Mouse (Mus musculus): ENCODE data around the gene Trim17. TPM values are rescaled to one million over a fixed set of nuclear protein-coding genes. Genes with fewer than 3 reads are reported as not detected.

The Trim17 gene
- polyA plus RNA-seq, 1 experiment, result 2.5 TPM

GRCm38 (mm10) chr11:58991911-58992310 lies 37.4 kb downstream of the Trim17 start:
- no peak for TF ChIP-seq GATA1 (IDR thresholded peaks at IDR 0.05; ENCODE audit: low read length)

- TF ChIP-seq GATA1 (IDR thresholded peaks at IDR 0.05; ENCODE audit: low read length), result peak; percentile 63
Measured at GRCm38 (mm10) chr11:58993091-58993670, 38.7 kb downstream of the Trim17 start.

GRCm38 (mm10) chr11:58994337-58994826 lies 39.9 kb downstream of the Trim17 start:
- no peak for TF ChIP-seq GATA1 (IDR thresholded peaks at IDR 0.05; ENCODE audit: low read length)

GRCm38 (mm10) chr11:58995061-58995806 lies 40.7 kb downstream of the Trim17 start:
- TF ChIP-seq GATA1 (IDR thresholded peaks at IDR 0.05; ENCODE audit: low read length), result no peak

GRCm38 (mm10) chr11:58995807-58996370 lies 41.4 kb downstream of the Trim17 start:
- TF ChIP-seq GATA1 (IDR thresholded peaks at IDR 0.05; ENCODE audit: low read length), result no peak

GRCm38 (mm10) chr11:58997541-58997940 lies 43.1 kb downstream of the Trim17 start:
- no peak for TF ChIP-seq GATA1 (IDR thresholded peaks at IDR 0.05; ENCODE audit: low read length)

GRCm38 (mm10) chr11:58999158-58999557 lies 44.7 kb downstream of the Trim17 start:
- no peak for TF ChIP-seq GATA1 (IDR thresholded peaks at IDR 0.05; ENCODE audit: low read length)

GRCm38 (mm10) chr11:58999830-59000229 lies 45.3 kb downstream of the Trim17 start:
- no peak for TF ChIP-seq GATA1 (IDR thresholded peaks at IDR 0.05; ENCODE audit: low read length)

- no peak for TF ChIP-seq GATA1 (IDR thresholded peaks at IDR 0.05; ENCODE audit: low read length)
Measured at GRCm38 (mm10) chr11:59000635-59001034, 46.1 kb downstream of the Trim17 start.

- TF ChIP-seq GATA1 (IDR thresholded peaks at IDR 0.05; ENCODE audit: low read length), result no peak
Measured at GRCm38 (mm10) chr11:59002327-59003079, 48.0 kb downstream of the Trim17 start.

- no peak for TF ChIP-seq GATA1 (IDR thresholded peaks at IDR 0.05; ENCODE audit: low read length)
Measured at GRCm38 (mm10) chr11:59015052-59015451, 60.6 kb downstream of the Trim17 start.

Other genes with a start within 250 kb of the Trim17 start
- gene Olfr318, start 230.7 kb upstream of the Trim17 start, polyA plus RNA-seq (2012), result not detected in 2 replicates
- not detected in 2 replicates for gene Olfr317, start 215.5 kb upstream of the Trim17 start, polyA plus RNA-seq (2012)
- not detected in 2 replicates for gene Olfr316, start 202.0 kb upstream of the Trim17 start, polyA plus RNA-seq (2012)
- not detected in 2 replicates for gene Olfr315, start 181.5 kb upstream of the Trim17 start, polyA plus RNA-seq (2012)
- gene Olfr314, start 171.7 kb upstream of the Trim17 start, polyA plus RNA-seq (2012), result not detected in 2 replicates
- not detected in 2 replicates for gene Fam183b, start 152.7 kb upstream of the Trim17 start, polyA plus RNA-seq (2012)
- gene Olfr313, start 139.7 kb upstream of the Trim17 start, polyA plus RNA-seq (2012), result not detected in 2 replicates
- not detected in 2 replicates for gene Olfr312, start 125.4 kb upstream of the Trim17 start, polyA plus RNA-seq (2012)
- not detected in 2 replicates for gene Olfr311, start 115.4 kb upstream of the Trim17 start, polyA plus RNA-seq (2012)
- 0.12 and 0.42 TPM in 2 replicates for gene Gm12258, start 107.5 kb upstream of the Trim17 start, polyA plus RNA-seq (2012)
- 0.02 TPM in 1 of 2 replicates, not detected in the other for gene 2810021J22Rik, start 87.5 kb upstream of the Trim17 start, polyA plus RNA-seq (2012)
- 1.1 and 1.5 TPM in 2 replicates for gene Zfp39, start 50.5 kb upstream of the Trim17 start, polyA plus RNA-seq (2012)
- not detected in 2 replicates for gene Btnl10, start 36.8 kb upstream of the Trim17 start, polyA plus RNA-seq (2012)
- 434 and 543 TPM in 2 replicates for gene Rnf187, start 15.8 kb upstream of the Trim17 start, polyA plus RNA-seq (2012)
- gene Hist3h2ba, start 5.8 kb upstream of the Trim17 start, polyA plus RNA-seq (2012), result 0.11 TPM in 1 of 2 replicates, not detected in the other
- 4.0 and 6.8 TPM in 2 replicates for gene Hist3h2a, start within 50 bp of the Trim17 start, polyA plus RNA-seq (2012)
- 78.0 and 93.7 TPM in 2 replicates for gene Trim11, start 23.4 kb downstream of the Trim17 start, polyA plus RNA-seq (2012)
- gene Obscn, start 181.7 kb downstream of the Trim17 start, polyA plus RNA-seq (2012), result 14.0 and 17.6 TPM in 2 replicates
- 16.3 and 18.7 TPM in 2 replicates for gene Iba57, start 209.1 kb downstream of the Trim17 start, polyA plus RNA-seq (2012)
- 0.05 and 0.08 TPM in 2 replicates for gene Gjc2, start 228.5 kb downstream of the Trim17 start, polyA plus RNA-seq (2012)
- 53.2 and 59.5 TPM in 2 replicates for gene Guk1, start 237.5 kb downstream of the Trim17 start, polyA plus RNA-seq (2012)
- gene Mrpl55, start 247.8 kb downstream of the Trim17 start, polyA plus RNA-seq (2012), result 44.5 and 45.8 TPM in 2 replicates